Mouse (Mus musculus): Measurements from ENCODE around the gene Hoxb5. TPM values are rescaled to one million over a fixed set of nuclear protein-coding genes. Genes with fewer than 3 reads are reported as not detected.

The Hoxb5 gene
- total RNA-seq, 2 experiments from 2014 or later = 0.89 to 1.3 TPM

- DNase-seq = no peak
Measured at GRCm38 (mm10) chr11:96302381-96303150, 570 bp upstream of the Hoxb5 start.

- DNase-seq = no peak
Measured at GRCm38 (mm10) chr11:96304381-96305195, 1.5 kb downstream of the Hoxb5 start.

GRCm38 (mm10) chr11:96305505-96306182 lies 2.5 kb downstream of the Hoxb5 start:
- DNase-seq = no peak

GRCm38 (mm10) chr11:96306183-96306907 lies 3.2 kb downstream of the Hoxb5 start:
- no peak for DNase-seq

- no peak for DNase-seq
Measured at GRCm38 (mm10) chr11:96306908-96307269, 3.8 kb downstream of the Hoxb5 start.

GRCm38 (mm10) chr11:96308763-96309162 lies 5.6 kb downstream of the Hoxb5 start:
- DNase-seq = no peak

- no peak for DNase-seq
Measured at GRCm38 (mm10) chr11:96309288-96309687, 6.2 kb downstream of the Hoxb5 start.

- DNase-seq = no peak
Measured at GRCm38 (mm10) chr11:96310183-96310938, 7.2 kb downstream of the Hoxb5 start.

- DNase-seq = no peak
Measured at GRCm38 (mm10) chr11:96311097-96311496, 8.0 kb downstream of the Hoxb5 start.

- peak; percentile 48 for DNase-seq
Measured at GRCm38 (mm10) chr11:96311520-96312417, 8.6 kb downstream of the Hoxb5 start.

GRCm38 (mm10) chr11:96313134-96313533 lies 10.0 kb downstream of the Hoxb5 start:
- no peak for DNase-seq

- DNase-seq = no peak
Measured at GRCm38 (mm10) chr11:96313806-96314428, 10.8 kb downstream of the Hoxb5 start.

- peak; percentile 31 for DNase-seq
Measured at GRCm38 (mm10) chr11:96314671-96315343, 11.7 kb downstream of the Hoxb5 start.

- no peak for DNase-seq
Measured at GRCm38 (mm10) chr11:96315344-96315681, 12.2 kb downstream of the Hoxb5 start.

- no peak for DNase-seq
Measured at GRCm38 (mm10) chr11:96316696-96317607, 13.8 kb downstream of the Hoxb5 start.

- DNase-seq = no peak
Measured at GRCm38 (mm10) chr11:96317608-96318367, 14.7 kb downstream of the Hoxb5 start, which contains the start of gene Hoxb4. Gene Hoxb4 (plus strand): TSS chr11:96318267.

- DNase-seq = no peak
Measured at GRCm38 (mm10) chr11:96318368-96319070, 15.4 kb downstream of the Hoxb5 start.

Measured in gastrocnemius, postnatal 10 days (tissue).